Mouse (Mus musculus) olfactory bulb, adult 2 months (tissue): ENCODE data around the gene Cyfip1.

ENCODE experiments used
- CTCF ChIP-seq: fragments of 200-500 bp; IDR thresholded peaks from 2 replicates; pipeline ENCODE4 v1.5.1; 2012; ENCODE audit warnings: low read depth, mild to moderate bottlenecking, low read length, moderate library complexity; ENCODE audit not compliant: insufficient read depth
- POLR2A ChIP-seq: fragments of 200-500 bp; IDR thresholded peaks from 2 replicates; pipeline ENCODE4 v1.6.1; 2012; ENCODE audit warnings: mild to moderate bottlenecking, low read depth, low read length, moderate library complexity; ENCODE audit not compliant: insufficient read depth

DNA sequence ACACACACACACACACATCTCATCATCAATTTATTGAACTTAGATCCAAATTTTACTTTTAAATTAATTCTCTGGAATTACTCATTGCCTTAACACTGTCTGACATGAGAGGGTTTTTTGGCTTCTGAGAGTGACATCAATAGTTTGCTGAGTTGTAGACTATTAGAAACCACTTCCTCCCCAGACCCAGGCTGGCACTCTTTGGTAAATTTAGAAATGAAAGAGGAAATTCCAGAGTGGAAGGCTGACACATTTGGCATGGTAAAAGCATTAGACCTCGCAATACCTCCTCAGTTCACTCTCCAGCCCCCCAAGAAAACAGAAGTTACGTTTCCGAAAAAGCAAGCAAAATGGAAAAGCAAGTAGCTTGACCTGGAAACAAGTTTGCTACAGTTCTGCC, 11.2 kb downstream of the Cyfip1 start:
- TF ChIP-seq CTCF (no peak), POLR2A (no peak)
